Mouse (Mus musculus) retina, embryonic 14.5 days (tissue): ENCODE data around the gene Omt2b.
"Not testable (repeated sequence)": the region's sequence is repeated elsewhere in the genome, so short reads cannot be mapped to it uniquely, and the experiment has no call there.

Source experiments
- DNase-seq: peaks from one replicate; pipeline ENCODE4 v3.0.0-alpha.2; 2015; ENCODE audit warnings: low spot score

The Omt2b gene

DNA sequence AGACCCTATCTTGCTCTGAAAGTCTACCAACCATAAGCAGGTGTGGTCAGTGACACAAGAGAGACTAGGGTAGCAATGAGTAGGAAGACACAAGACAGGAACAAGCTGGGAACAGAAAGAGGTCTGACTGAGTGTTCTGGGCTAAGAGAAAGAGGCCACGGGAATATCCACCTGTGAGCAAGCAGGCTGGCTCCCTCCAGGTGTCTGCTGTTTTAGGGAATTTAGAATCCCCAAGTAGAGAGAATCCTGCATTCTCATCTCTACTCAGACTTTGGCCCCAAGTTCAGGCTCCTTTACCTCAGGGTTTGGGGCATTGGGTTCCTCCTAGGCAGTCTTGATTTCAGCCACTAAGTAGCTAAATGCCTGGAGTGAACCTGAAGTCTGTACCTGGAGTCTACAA is at the start of gene Omt2b:
Gene Omt2b (plus strand): TSS at position 301 of the 400 bp plus-strand sequence.
- DNase-seq = not testable (repeated sequence)

DNA sequence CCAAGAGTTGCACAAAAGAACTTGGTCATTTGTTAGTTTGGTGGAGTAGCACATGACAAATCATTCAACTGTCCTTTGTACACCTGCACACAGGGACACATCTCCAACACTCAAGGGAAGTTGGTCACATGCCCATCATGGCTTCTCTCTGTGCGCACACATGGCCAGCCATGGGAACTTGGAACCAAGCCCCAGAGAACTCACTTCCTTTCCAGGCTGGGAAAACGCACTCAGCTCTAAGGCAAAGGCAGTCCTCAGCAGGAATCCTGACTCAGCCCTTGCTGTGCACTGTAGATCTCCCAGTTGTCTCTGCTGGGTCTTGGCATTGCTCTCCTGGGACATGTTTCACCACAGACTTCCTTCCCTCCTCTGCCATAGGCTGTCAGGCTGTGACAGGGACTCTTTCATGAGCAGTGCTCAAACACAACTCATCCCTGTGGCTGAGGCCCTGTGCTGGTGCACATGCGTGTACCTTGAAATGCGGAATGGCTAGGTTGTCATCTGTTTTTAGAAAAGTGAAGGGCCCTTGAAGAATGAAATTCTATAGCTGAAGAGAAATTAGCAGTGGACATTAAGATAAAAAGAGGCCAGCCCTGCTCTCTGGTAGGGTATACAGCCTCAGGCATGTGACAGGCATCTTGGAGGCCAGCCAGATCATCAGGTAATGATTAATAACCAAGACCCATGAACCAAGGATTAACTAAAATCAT is 45.2 kb upstream of the Omt2b start:
- not testable (repeated sequence) for DNase-seq

GRCm38 (mm10) chr9:78289063-78289462 is 38.3 kb upstream of the Omt2b start:
- DNase-seq = not testable (repeated sequence)

GRCm38 (mm10) chr9:78289723-78290122 is 37.7 kb upstream of the Omt2b start, which contains the start of gene Gm10639:
Gene Gm10639, plus strand, starts transcription at chr9:78289923.
- not testable (repeated sequence) for DNase-seq

DNA sequence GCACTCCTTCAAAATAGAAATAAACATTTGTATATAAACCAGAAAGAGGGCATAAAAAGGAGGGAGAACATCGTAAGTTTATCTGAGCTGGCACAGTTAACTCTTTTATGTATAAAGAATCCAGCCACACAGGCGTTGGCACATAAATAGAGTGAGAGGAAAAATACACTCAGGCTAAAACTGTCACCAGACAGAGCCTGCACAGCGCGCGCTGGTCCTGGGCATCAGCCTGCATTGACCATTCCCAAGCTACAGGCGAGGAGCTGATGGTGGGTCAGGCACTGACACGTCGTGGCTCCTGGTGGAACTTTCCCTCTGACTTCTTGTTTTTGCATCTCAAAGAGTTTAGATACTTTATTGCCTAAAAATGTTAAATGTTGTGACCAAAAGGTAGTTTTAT is 34.9 kb upstream of the Omt2b start:
- DNase-seq = not testable (repeated sequence)

DNA sequence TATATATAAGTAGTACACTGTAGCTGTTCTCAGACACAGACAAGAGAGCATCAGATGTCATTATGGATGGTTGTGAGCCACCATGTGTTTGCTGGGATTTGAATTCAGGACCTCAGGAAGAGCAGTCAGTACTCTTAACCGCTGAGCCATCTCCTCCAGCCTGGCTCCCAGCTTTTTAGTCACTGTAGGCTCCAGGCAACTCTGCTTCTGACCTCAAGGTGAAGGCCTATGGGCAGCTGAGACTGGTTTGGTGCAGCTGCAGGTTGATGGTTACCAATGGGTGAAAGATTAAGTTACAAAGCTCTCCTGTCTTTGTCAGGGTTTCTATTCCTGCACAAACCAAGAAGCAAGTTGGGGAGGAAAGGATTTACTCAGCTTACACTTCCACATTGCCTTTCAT is 33.7 kb upstream of the Omt2b start:
- not testable (repeated sequence) for DNase-seq

DNA sequence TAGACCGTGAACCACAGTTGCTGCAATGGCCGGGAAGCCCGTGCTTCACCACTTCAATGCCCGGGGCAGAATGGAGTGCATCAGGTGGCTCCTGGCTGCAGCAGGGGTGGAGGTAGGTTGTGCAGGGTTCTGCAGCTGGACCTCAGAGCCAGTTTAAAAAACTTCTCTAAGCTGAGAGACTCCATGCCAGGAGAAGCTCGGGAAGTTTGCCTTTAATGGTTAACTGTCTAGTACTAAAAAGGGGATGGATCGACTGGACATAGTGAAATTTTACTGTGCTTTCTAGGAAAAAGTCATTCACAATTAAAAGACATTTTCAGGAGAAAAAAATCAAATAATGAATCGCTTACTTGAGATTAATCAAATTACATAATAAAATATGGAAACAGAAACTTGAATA is 32.6 kb upstream of the Omt2b start:
- DNase-seq = not testable (repeated sequence)

DNA sequence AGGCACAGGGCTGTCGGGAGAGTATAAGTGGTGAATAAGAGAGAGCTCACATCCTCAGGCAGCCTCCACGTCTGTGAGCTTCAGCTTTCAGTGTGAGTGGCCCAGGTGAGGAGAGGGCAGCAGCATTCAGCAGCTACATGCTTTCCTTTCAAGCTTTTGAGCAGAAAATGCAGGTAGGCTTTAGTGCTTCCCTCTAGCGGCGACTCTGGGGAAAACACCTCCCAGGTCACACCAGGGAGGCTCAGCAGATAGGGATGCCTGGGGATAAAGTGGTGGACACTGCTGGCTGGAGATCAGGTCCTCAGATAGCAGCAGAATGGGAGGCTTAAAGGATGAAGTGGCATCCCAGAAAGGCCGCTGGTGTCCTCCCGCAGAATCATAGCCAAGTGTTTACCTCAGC is 31.3 kb upstream of the Omt2b start:
- DNase-seq = peak; percentile 77

DNA sequence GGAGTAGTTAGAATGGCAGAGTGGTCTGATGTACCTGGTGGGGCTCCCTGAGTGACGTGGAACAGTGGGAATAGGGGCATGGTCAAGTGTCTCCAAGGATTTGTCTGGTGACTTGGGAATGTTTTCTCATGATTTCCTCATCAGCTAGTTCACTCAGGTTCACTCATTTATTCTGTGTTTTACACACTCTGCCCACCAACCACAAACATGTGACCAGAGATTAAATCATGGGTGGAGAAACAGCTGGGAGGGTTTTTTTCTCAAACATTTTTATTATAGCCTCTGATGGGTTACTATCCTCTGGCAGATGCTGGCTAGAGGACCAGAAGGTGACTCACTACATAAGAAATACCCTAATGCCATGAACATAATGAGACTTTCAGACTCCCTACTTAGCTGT is 29.2 kb upstream of the Omt2b start:
- no peak for DNase-seq

DNA sequence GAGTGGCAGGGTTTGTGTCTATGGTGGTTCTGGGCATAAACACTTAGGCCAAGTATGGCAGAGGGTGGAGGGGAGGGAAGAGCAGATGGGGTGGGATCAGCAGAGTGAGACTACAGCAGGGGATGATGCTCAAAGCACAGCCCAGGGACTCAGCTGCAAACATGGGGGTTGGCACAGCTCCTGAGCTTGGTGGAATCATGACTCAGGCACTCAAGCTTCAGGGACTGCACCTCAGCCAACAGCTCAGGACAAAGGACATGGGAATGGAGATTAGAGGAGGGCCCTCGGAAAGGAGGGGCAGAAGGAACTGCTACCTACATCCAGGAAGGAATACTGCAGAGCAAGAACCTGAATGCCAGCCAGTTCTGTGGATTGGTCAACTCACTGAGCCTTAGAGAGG is 28.2 kb upstream of the Omt2b start:
- not testable (repeated sequence) for DNase-seq

DNA sequence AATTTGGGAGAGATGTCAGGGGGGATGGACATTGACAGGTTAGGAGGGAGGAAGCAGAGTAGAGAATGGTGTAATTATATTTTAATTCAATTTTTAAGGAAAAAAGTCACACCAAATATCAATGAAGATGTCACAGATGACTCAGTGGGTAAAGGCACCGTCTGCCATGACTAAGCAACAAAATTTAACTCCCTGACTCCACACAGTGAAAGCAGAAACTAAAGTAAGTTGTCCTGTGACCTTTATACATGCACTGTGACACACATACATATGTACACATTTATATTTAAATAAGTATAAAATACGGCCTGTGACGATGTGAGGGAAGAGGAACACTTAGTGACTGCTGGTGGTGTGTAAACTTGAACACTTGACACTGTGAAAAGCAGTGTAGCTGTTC is 19.3 kb upstream of the Omt2b start:
- not testable (repeated sequence) for DNase-seq

GRCm38 (mm10) chr9:78314696-78315095 is 12.7 kb upstream of the Omt2b start, which contains the start of gene Omt2a:
Gene Omt2a, minus strand, starts transcription at chr9:78314796.
- DNase-seq = no peak

- no peak for DNase-seq
Measured at GRCm38 (mm10) chr9:78319499-78319898, 7.9 kb upstream of the Omt2b start.

DNA sequence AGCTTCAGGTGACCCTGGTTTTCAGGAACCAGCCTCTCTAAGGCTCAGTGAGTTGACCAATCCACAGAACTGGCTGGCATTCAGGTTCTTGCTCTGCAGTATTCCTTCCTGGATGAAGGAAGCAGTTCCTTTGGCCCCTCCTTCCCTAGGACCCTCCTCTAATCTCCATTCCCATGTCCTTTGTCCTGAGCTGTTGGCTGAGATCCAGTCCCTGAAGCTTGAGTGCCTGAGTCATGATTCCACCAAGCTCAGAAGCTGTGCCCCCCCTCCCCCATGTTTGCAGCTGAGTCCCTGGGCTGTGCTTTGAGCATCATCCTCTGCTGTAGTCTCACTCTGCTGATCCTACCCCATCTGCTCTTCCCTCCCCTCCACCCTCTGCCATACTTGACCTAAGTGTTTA is 9.7 kb downstream of the Omt2b start:
- DNase-seq = not testable (repeated sequence)

- peak; percentile 73 for DNase-seq
Measured at GRCm38 (mm10) chr9:78340324-78340723, 12.9 kb downstream of the Omt2b start.

DNA sequence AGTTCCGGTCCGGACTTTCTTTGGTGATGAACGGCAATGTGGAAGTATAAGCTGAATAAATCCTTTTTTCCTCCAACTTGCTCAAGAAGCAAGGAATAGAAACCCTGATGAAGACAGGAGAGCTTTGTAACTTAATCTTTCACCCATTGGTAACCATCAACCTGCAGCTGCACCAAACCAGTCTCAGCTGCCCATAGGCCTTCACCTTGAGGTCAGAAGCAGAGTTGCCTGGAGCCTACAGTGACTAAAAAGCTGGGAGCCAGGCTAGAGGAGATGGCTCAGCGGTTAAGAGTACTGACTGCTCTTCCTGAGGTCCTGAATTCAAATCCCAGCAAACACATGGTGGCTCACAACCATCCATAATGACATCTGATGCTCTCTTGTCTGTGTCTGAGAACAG is 15.1 kb downstream of the Omt2b start:
- DNase-seq = not testable (repeated sequence)

DNA sequence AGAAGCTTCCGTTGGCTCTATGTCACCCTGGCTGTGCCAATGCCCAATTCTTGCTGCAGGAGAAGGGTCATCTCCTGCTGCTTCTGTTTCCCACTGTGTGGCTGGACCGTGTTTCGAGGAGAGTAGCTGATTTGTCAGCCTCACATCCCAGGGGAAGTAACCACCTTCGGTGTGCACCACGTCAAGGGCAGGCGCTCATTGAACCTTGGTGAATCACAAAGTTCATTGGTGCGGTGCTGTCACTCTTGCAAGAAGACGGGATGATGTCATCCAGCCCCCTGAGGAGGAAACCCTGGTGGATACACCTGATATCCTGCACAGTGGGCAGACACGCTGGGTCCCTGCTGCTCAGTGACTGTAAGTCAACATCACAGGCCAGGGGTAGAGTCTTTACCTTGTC is 15.7 kb downstream of the Omt2b start:
- DNase-seq = not testable (repeated sequence)

DNA sequence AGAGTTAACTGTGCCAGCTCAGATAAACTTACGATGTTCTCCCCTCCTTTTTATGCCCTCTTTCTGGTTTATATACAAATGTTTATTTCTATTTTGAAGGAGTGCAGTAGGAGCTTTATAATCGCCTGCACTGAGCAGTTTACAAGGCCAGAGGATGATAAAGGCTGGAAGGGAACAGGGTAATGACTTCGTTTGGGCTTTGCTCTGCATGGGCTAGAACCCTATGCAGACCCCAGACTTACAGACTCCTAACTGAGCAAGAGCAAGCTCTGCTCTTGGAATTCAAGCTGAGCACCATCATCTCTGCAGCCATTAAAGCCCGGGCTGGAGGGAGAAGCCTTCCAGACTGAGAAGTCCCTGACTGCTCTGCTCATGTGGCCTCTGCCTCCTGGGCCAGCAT is 17.8 kb downstream of the Omt2b start:
- DNase-seq = not testable (repeated sequence)

- DNase-seq = no peak
Measured at GRCm38 (mm10) chr9:78347004-78347403, 19.6 kb downstream of the Omt2b start.

DNA sequence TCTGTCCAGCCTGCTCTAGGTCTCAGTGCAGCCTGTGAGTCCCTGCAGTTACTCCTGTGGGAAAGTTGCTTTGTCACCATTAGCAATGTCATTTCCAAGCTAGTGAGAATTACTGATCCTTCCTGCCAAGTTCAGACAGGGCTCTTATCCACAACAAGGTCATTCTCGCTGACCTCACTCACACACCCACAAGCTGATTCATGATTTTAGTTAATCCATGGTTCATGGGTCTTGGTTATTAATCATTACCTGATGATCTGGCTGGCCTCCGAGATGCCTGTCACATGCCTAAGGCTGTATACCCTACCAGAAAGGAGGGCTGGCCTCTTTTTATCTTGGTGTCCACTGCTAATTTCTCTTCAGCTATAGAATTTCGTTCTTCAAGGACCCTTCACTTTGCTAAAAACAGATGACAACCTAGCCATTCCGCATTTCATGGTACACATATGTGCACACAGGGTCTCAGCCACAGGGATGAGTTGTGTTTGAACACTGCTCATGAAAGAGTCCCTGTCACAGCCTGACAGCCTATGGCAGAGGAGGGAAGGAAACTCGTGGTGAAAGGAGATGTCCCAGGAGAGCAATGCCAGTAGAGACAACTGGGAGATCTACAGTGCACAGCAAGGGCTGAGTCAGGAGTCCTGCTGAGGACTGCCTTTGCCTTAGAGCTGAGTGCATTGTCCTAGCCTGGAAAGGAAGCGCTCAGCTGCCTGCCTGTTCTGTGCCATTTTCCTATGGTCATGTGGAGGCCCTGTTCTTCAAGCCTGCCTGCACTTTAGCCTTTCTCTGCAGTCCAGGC is 21.0 kb downstream of the Omt2b start:
- not testable (repeated sequence) for DNase-seq

- not testable (repeated sequence) for DNase-seq
Measured at GRCm38 (mm10) chr9:78349141-78349540, 21.8 kb downstream of the Omt2b start.

GRCm38 (mm10) chr9:78350007-78350406 is 22.6 kb downstream of the Omt2b start:
- not testable (repeated sequence) for DNase-seq
